Mouse (Mus musculus): Measurements from ENCODE around the gene Mtor. TPM values are rescaled to one million over a fixed set of nuclear protein-coding genes. Genes with fewer than 3 reads are reported as not detected.

The Mtor gene
- polyA plus RNA-seq, 1 experiment from 2014 or later: 19.8 TPM

DNA sequence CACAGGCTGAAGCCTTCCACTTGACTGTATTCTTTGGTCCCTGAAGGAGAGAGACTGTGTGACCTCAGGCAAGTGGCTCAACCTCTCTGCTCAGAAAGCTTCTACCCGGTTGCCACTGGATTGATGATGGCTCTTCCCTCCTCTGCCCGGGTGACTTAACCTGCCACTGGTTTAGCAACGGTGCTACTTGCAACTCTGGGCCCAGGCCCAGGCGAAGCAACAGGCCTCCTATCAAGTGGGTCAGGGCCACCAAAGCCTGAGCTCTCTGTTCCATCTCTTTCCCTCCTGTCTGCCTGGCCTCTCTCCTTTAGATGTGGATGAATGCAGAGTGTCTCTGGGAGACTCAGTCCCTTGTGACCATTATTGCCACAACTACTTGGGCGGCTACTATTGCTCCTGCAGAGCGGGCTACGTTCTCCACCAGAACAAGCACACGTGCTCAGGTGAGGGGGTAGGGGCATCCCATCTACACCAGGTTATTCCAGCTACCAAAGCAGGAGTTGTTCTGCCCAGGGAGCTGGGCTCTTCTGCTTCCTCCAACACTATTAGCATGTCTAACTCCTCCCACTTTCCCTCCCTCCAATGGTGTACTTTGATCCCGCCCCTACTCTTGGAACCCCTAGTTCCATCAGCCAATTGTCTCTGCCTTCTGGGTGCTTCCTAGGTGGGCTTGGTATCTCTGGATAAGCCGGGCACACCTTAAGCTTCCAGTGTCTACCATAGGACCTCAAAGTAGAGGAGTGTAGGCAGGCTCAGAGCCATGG, 155.1 kb downstream of the Mtor start:
- Histone ChIP-seq H3K4me1 (no peaks in the 10 kb centered on the region), H3K36me3 (peaks cover 11% of the 10 kb centered on the region), H3K9ac (no peak overlapping the region), H3K9me3 (0 out of 2 replicates have a peak, but pooled peaks cover 3% of the 10 kb centered on the region), H3K4me2 (replicated peaks) (no peak overlapping the region), H3K27ac (no peak overlapping the region), H3K4me3 (no peak overlapping the region), H3K27me3 (no peaks in the 10 kb centered on the region)
- 0 out of 2 replicates have a peak, but pooled peaks have one; percentile 2 for ATAC-seq (ENCODE audit: insufficient number of reproducible peaks, insufficient read depth, low FRiP score, low TSS enrichment)
- 71% methylated on average over 10 of the region's 10 CpGs for WGBS

DNA sequence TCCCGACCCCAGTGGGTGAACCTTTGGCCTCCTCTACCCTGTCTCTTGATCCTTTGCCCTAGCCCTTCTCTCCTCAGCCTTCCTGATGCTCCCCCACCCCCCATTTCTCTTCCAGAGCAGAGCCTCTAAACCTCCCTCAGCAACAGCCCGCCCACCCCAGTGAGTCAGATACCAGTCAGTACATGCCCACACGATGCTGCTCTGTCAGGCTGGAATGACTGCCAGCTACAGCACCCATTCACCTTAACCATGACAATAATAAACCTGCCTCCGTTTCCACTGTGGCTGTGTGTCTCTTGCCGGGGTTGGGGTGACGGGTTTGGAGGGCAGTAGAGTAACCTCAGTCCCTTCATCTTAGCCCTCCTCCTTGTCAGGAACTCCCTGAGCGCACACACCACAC, 155.7 kb downstream of the Mtor start:
- no peaks in the 10 kb centered on the region for H3K27me3 ChIP-seq
- peaks cover 6% of the 10 kb centered on the region; the same call in 1 of the 2 replicates for H3K36me3 ChIP-seq
- ATAC-seq (ENCODE audit: insufficient number of reproducible peaks, insufficient read depth, low FRiP score, low TSS enrichment): 0 out of 2 replicates have a peak, but pooled peaks have one; percentile 12
- no peak overlapping the region for H3K9ac ChIP-seq
- H3K4me3 ChIP-seq: no peak overlapping the region
- H3K27ac ChIP-seq: no peak overlapping the region
- H3K4me1 ChIP-seq: no peaks in the 10 kb centered on the region
- no peak overlapping the region for H3K4me2 ChIP-seq (replicated peaks)
- 0 out of 2 replicates have a peak, but pooled peaks cover 3% of the 10 kb centered on the region for H3K9me3 ChIP-seq
- WGBS: 69% methylated on average over 7 of the region's 7 CpGs

DNA sequence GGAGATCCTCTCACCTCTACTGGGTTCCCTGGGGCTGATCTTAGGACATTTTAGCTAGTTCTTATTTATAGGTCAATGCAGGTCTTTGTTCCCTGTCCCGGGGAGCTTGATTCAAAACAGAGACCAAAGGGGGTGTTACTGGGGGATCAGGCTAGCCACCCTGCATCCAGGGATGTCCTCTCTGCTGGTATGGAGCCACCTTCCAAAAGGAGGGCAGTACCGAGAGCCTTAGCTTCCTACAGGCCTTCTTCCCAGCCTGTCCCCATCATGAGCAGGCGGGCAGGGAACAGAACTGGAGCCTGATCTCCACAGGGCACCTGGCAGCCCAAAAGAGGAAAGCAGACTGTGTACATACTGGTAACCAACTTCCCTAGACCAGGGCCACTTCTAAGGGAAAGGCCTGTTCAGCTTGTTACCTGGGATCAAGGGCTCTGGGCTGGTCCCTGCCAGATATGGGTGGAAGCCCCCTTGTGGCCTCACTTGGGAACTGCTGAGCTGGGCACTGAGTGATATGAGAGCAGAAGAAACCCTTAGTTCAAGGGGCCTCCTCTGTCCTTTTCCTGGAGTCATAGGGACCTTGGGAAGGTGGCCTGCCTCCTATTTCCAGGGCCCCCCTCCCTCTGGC, 156.2 kb downstream of the Mtor start:
- 80% methylated on average over 3 of the region's 3 CpGs for WGBS
- ATAC-seq (ENCODE audit: insufficient number of reproducible peaks, insufficient read depth, low FRiP score, low TSS enrichment): no peak
- H3K4me3 ChIP-seq: no peak overlapping the region

More for the DNA sequence above, 156.2 kb downstream of the Mtor start:
- no peak overlapping the region for H3K9ac ChIP-seq
- no peaks in the 10 kb centered on the region for H3K4me1 ChIP-seq
- H3K4me2 ChIP-seq (replicated peaks): no peak overlapping the region
- no peaks in the 10 kb centered on the region for H3K9me3 ChIP-seq
- H3K27ac ChIP-seq: no peak overlapping the region
- H3K27me3 ChIP-seq: no peaks in the 10 kb centered on the region
- H3K36me3 ChIP-seq: peaks cover 4% of the 10 kb centered on the region; the same call in 1 of the 2 replicates

Other genes starting within 250 kb of the Mtor start
- gene Disp3, start 160.6 kb upstream of the Mtor start, polyA plus RNA-seq (2016; fragmentation: Nextera tagmentation; extraction: Ambion mirVana): 0.65 and 0.74 TPM in 2 replicates
- gene Ubiad1, start 3.8 kb upstream of the Mtor start, polyA plus RNA-seq (2016; fragmentation: Nextera tagmentation; extraction: Ambion mirVana): 19.6 and 21.3 TPM in 2 replicates
- gene Angptl7, start 51.8 kb downstream of the Mtor start, polyA plus RNA-seq (2016; fragmentation: Nextera tagmentation; extraction: Ambion mirVana): 1.0 and 1.2 TPM in 2 replicates
- 106 and 109 TPM in 2 replicates for gene Exosc10, start 109.8 kb downstream of the Mtor start, polyA plus RNA-seq (2016; fragmentation: Nextera tagmentation; extraction: Ambion mirVana)
- gene Srm, start 142.9 kb downstream of the Mtor start, polyA plus RNA-seq (2016; fragmentation: Nextera tagmentation; extraction: Ambion mirVana): 206 and 210 TPM in 2 replicates
- gene Masp2, start 153.9 kb downstream of the Mtor start, polyA plus RNA-seq (2016; fragmentation: Nextera tagmentation; extraction: Ambion mirVana): 0.25 and 0.54 TPM in 2 replicates
- 362 and 375 TPM in 2 replicates for gene Tardbp, start 178.4 kb downstream of the Mtor start, polyA plus RNA-seq (2016; fragmentation: Nextera tagmentation; extraction: Ambion mirVana)
- not detected in 2 replicates for gene Gm572, start 194.7 kb downstream of the Mtor start, polyA plus RNA-seq (2016; fragmentation: Nextera tagmentation; extraction: Ambion mirVana)